Mouse (Mus musculus) C2C12 (cell line): ENCODE measurements around the gene Rin1. TPM values are rescaled to one million over a fixed set of nuclear protein-coding genes. Genes with fewer than 3 reads are reported as not detected.

Source experiments
- H3K27me3 ChIP-seq: one replicate; pipeline ENCODE4 v1.6.1; 2011; ENCODE audit not compliant: control insufficient read depth, insufficient read depth, insufficient read length
- H3K36me3 ChIP-seq: one replicate; pipeline ENCODE4 v1.6.1; 2011; ENCODE audit not compliant: control insufficient read depth, insufficient read depth
- H3K4me3 ChIP-seq: one replicate; pipeline ENCODE4 v1.5.1; 2011; ENCODE audit warnings: mild to moderate bottlenecking, control low read depth; ENCODE audit not compliant: poor library complexity, insufficient read depth, severe bottlenecking
- H3K79me2 ChIP-seq: one replicate; pipeline ENCODE4 v1.6.1; 2011; ENCODE audit not compliant: control insufficient read depth, insufficient read depth
- H3K79me3 ChIP-seq: one replicate; pipeline ENCODE4 v1.6.1; 2011; ENCODE audit warnings: low read depth, control low read depth
- H3ac ChIP-seq: one replicate; pipeline ENCODE3; 2011; ENCODE audit warnings: low read depth; ENCODE audit not compliant: control insufficient read depth, insufficient read length
- CEBPB ChIP-seq: IDR thresholded peaks from one replicate; pipeline ENCODE4 v1.6.1; 2011; ENCODE audit warnings: low read depth, mild to moderate bottlenecking, control low read depth, moderate library complexity
- CTCF ChIP-seq: IDR thresholded peaks from one replicate; pipeline ENCODE4 v1.5.1; 2011; ENCODE audit not compliant: control insufficient read depth, insufficient read depth, insufficient read length
- FOSL1 ChIP-seq: IDR thresholded peaks from one replicate; pipeline ENCODE4 v1.8.0; 2011; ENCODE audit warnings: mild to moderate bottlenecking, low read length; ENCODE audit not compliant: poor library complexity, insufficient read depth, severe bottlenecking
- MAX ChIP-seq: IDR thresholded peaks from one replicate; pipeline ENCODE4 v1.6.1; 2011; ENCODE audit warnings: mild to moderate bottlenecking, control low read depth
- MYOD1 ChIP-seq: IDR thresholded peaks from one replicate; pipeline ENCODE4 v1.6.1; 2011; ENCODE audit warnings: low read depth; ENCODE audit not compliant: control insufficient read depth, insufficient read length
- MYOG ChIP-seq: IDR thresholded peaks from one replicate; pipeline ENCODE4 v1.6.1; 2011; ENCODE audit not compliant: control insufficient read depth, insufficient read length; ENCODE audit errors: extremely low read depth
- USF1 ChIP-seq: IDR thresholded peaks from one replicate; pipeline ENCODE4 v1.6.1; 2011; ENCODE audit warnings: low read depth, mild to moderate bottlenecking, control low read depth, moderate library complexity
- polyA plus RNA-seq: library from polyadenylated mRNA; unstranded; fragments of >200 nt; fragmentation: generic; extraction: Trizol; gene quantifications from one replicate; pipeline ENCODE4 v1.2.1, GENCODE M21; 2012; ENCODE audit warnings: missing spikeins

The Rin1 gene
- polyA plus RNA-seq, 1 experiment, result 48.9 TPM

GRCm38 (mm10) chr19:5069978-5070377 is 19.7 kb downstream of the Rin1 start:
- no peaks in the 10 kb centered on the region for H3K27me3 ChIP-seq
- H3K4me3 ChIP-seq, result no peak overlapping the region
- no peaks in the 10 kb centered on the region for H3K36me3 ChIP-seq
- H3ac ChIP-seq, result no peak overlapping the region
- H3K79me3 ChIP-seq, result no peaks in the 10 kb centered on the region
- H3K79me2 ChIP-seq, result no peaks in the 10 kb centered on the region
- TF ChIP-seq MYOG, result no peak
- no peak for TF ChIP-seq USF1
- TF ChIP-seq MYOD1, result no peak
- TF ChIP-seq CEBPB, result no peak
- TF ChIP-seq MAX, result no peak
- no peak for TF ChIP-seq CTCF
- TF ChIP-seq FOSL1, result no peak

GRCm38 (mm10) chr19:5071077-5071476 is 20.8 kb downstream of the Rin1 start:
- H3K27me3 ChIP-seq, result no peaks in the 10 kb centered on the region
- H3K36me3 ChIP-seq, result no peaks in the 10 kb centered on the region
- TF ChIP-seq MYOG (no peak), MAX (no peak), FOSL1 (no peak), CEBPB (no peak), MYOD1 (no peak), USF1 (no peak), CTCF (no peak)
- H3K79me2 ChIP-seq, result no peaks in the 10 kb centered on the region
- no peak overlapping the region for H3ac ChIP-seq
- no peaks in the 10 kb centered on the region for H3K79me3 ChIP-seq
- no peak overlapping the region for H3K4me3 ChIP-seq

- H3K36me3 ChIP-seq, result no peaks in the 10 kb centered on the region
- no peaks in the 10 kb centered on the region for H3K79me3 ChIP-seq
- H3K4me3 ChIP-seq, result peak overlapping the region; percentile 29
- peak overlapping the region; percentile 29 for H3ac ChIP-seq
- TF ChIP-seq MAX, result no peak
- no peak for TF ChIP-seq CEBPB
- TF ChIP-seq USF1, result no peak
- no peaks in the 10 kb centered on the region for H3K79me2 ChIP-seq
- no peaks in the 10 kb centered on the region for H3K27me3 ChIP-seq
Observed at GRCm38 (mm10) chr19:5071545-5072369, 21.5 kb downstream of the Rin1 start.

GRCm38 (mm10) chr19:5072389-5073019 is 22.2 kb downstream of the Rin1 start:
- Histone ChIP-seq H3K36me3 (no peaks in the 10 kb centered on the region), H3K4me3 (peak overlapping the region; percentile 29)
- TF ChIP-seq FOSL1 (no peak), USF1 (peak; percentile 23)

GRCm38 (mm10) chr19:5073028-5073427 is 22.7 kb downstream of the Rin1 start:
- Histone ChIP-seq H3K4me3 (no peak overlapping the region), H3K36me3 (no peaks in the 10 kb centered on the region), H3K27me3 (no peaks in the 10 kb centered on the region), H3K79me2 (no peaks in the 10 kb centered on the region), H3ac (no peak overlapping the region), H3K79me3 (no peaks in the 10 kb centered on the region)
- peak; percentile 19 for TF ChIP-seq CTCF
- no peak for TF ChIP-seq MYOD1

More at GRCm38 (mm10) chr19:5072389-5073019, 22.2 kb downstream of the Rin1 start:
- Histone ChIP-seq H3K79me3 (no peaks in the 10 kb centered on the region), H3ac (no peak overlapping the region), H3K79me2 (no peaks in the 10 kb centered on the region), H3K27me3 (no peaks in the 10 kb centered on the region)

- no peaks in the 10 kb centered on the region for H3K79me2 ChIP-seq
- no peaks in the 10 kb centered on the region for H3K27me3 ChIP-seq
- H3K36me3 ChIP-seq, result no peaks in the 10 kb centered on the region
- no peak for TF ChIP-seq CEBPB
- TF ChIP-seq MAX, result no peak
- no peak for TF ChIP-seq MYOG
- TF ChIP-seq MYOD1, result no peak
- H3ac ChIP-seq, result no peak overlapping the region
- no peaks in the 10 kb centered on the region for H3K79me3 ChIP-seq
- H3K4me3 ChIP-seq, result no peak overlapping the region
Observed at GRCm38 (mm10) chr19:5073518-5073917, 23.2 kb downstream of the Rin1 start.
